Mouse (Mus musculus) brain, embryonic 14.5 days (tissue): ENCODE measurements around the gene Ovca2.

ENCODE experiments used
- CTCF ChIP-seq: fragments of 200-500 bp; IDR thresholded peaks from 2 replicates; pipeline ENCODE4 v1.5.1; 2012; ENCODE audit warnings: inconsistent platforms, mild to moderate bottlenecking, moderate library complexity, borderline replicate concordance; ENCODE audit not compliant: insufficient read depth, insufficient read length; ENCODE audit errors: extremely low read depth
- POLR2A ChIP-seq: fragments of 200-500 bp; IDR thresholded peaks from 2 replicates; pipeline ENCODE4 v1.6.1; 2012; ENCODE audit warnings: mild to moderate bottlenecking, inconsistent platforms, borderline replicate concordance; ENCODE audit not compliant: poor library complexity, insufficient read depth, insufficient read length, severe bottlenecking; ENCODE audit errors: extremely low read depth

GRCm38 (mm10) chr11:75190905-75191441, 12.3 kb upstream of the Ovca2 start, which contains the start of gene Dph1:
- TF ChIP-seq POLR2A (no peak), CTCF (no peak)
